Mouse (Mus musculus): ENCODE data around the gene Large2.
A peak's percentile ranks its signal among the peaks of the same experiment; 100 is the strongest.

The Large2 gene

GRCm38 (mm10) chr2:92390206-92390930 is 15.7 kb upstream of the Large2 start:
- no peak for DNase-seq (ENCODE audit: low spot score)

- DNase-seq (ENCODE audit: low spot score), result no peak
Observed at GRCm38 (mm10) chr2:92389645-92390044, 15.0 kb upstream of the Large2 start.

GRCm38 (mm10) chr2:92388891-92389641 is 14.4 kb upstream of the Large2 start:
- DNase-seq (ENCODE audit: low spot score), result peak; percentile 91

- DNase-seq (ENCODE audit: low spot score), result no peak
Observed at GRCm38 (mm10) chr2:92388081-92388517, 13.4 kb upstream of the Large2 start.

- no peak for DNase-seq (ENCODE audit: low spot score)
Observed at GRCm38 (mm10) chr2:92387646-92388045, 13.0 kb upstream of the Large2 start.

GRCm38 (mm10) chr2:92386821-92387570 is 12.3 kb upstream of the Large2 start:
- DNase-seq (ENCODE audit: low spot score), result no peak

GRCm38 (mm10) chr2:92385113-92386051 is 10.7 kb upstream of the Large2 start:
- no peak for DNase-seq (ENCODE audit: low spot score)

GRCm38 (mm10) chr2:92384101-92384500 is 9.4 kb upstream of the Large2 start:
- DNase-seq (ENCODE audit: low spot score), result no peak

- no peak for DNase-seq (ENCODE audit: low spot score)
Observed at GRCm38 (mm10) chr2:92382759-92383158, 8.1 kb upstream of the Large2 start.

- DNase-seq (ENCODE audit: low spot score), result no peak
Observed at GRCm38 (mm10) chr2:92381901-92382588, 7.4 kb upstream of the Large2 start, which contains the start of gene 1700029I15Rik. TSS of gene 1700029I15Rik (plus strand) at chr2:92382538.

- no peak for DNase-seq (ENCODE audit: low spot score)
Observed at GRCm38 (mm10) chr2:92381161-92381560, 6.5 kb upstream of the Large2 start.

- no peak for DNase-seq (ENCODE audit: low spot score)
Observed at GRCm38 (mm10) chr2:92380495-92381050, 5.9 kb upstream of the Large2 start.

GRCm38 (mm10) chr2:92379783-92380494 is 5.3 kb upstream of the Large2 start:
- no peak for DNase-seq (ENCODE audit: low spot score)

- DNase-seq (ENCODE audit: low spot score), result no peak
Observed at GRCm38 (mm10) chr2:92377320-92377719, 2.7 kb upstream of the Large2 start.

- no peak for DNase-seq (ENCODE audit: low spot score)
Observed at GRCm38 (mm10) chr2:92376300-92376699, 1.6 kb upstream of the Large2 start.

- no peak for DNase-seq (ENCODE audit: low spot score)
Observed at GRCm38 (mm10) chr2:92375788-92376187, 1.1 kb upstream of the Large2 start.

- DNase-seq (ENCODE audit: low spot score), result peak; percentile 91
Observed at GRCm38 (mm10) chr2:92375099-92375623, 492 bp upstream of the Large2 start.

- DNase-seq (ENCODE audit: low spot score), result no peak
Observed at GRCm38 (mm10) chr2:92373437-92373813, 1.2 kb downstream of the Large2 start.

- no peak for DNase-seq (ENCODE audit: low spot score)
Observed at GRCm38 (mm10) chr2:92372767-92373436, 1.8 kb downstream of the Large2 start.
